Mouse (Mus musculus) stomach, postnatal 0 days (tissue): ENCODE measurements around the gene Ctse.

Experiments
- CTCF ChIP-seq: IDR thresholded peaks from 2 replicates; pipeline ENCODE4 v1.5.1; 2016; ENCODE audit warnings: antibody characterized with exemption, low read depth, mild to moderate bottlenecking, moderate library complexity
- EP300 ChIP-seq: optimal IDR thresholded peaks from 2 replicates; pipeline ENCODE3; 2016; ENCODE audit warnings: antibody characterized with exemption

- TF ChIP-seq CTCF (peak; percentile 80), EP300 (no peak)
Observed at GRCm38 (mm10) chr1:131708338-131708737, 70.2 kb downstream of the Ctse start.
